Mouse (Mus musculus): ENCODE data around the gene Pde10a.

DNA sequence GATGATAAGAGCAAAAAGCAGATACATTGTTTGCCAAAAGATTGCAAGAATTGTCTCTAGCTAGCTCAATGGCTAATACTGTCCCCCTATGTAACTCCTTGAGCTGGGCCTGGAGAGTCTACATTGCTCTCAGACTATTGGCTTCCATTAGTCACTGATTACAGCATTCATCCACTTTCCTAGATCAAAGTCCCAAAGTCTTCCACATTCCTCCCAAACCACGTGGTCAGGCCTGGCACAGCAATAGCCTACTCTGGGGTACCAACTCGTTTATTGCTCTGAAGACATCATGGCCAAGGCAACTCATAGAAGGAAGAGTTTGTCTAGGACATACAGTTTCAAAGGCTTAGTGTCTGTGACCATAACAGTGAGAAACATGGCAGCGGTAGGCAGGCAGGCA lies 173.6 kb downstream of the Pde10a start:
- no peak for TF ChIP-seq GATA1 (IDR thresholded peaks at IDR 0.05; ENCODE audit: borderline replicate concordance, low read length)
- TF ChIP-seq FLI1 (IDR thresholded peaks at IDR 0.05; ENCODE audit: low read length), result no peak

All from megakaryocyte, embryonic 14.5 days (primary cell).